Mouse (Mus musculus) urinary bladder, adult 2 months (tissue): ENCODE measurements at regions not wholly inside any gene's neighbourhood (a gene's known extent, or its start where the extent isn't known, plus 50 kb on each side); places are given as distances from the start of the nearest gene placed in this dataset.
A peak's percentile ranks its signal among the peaks of the same experiment; 100 is the strongest.

ENCODE experiments used
- DNase-seq: peaks from one replicate; pipeline ENCODE4 v3.0.0; 2022; ENCODE audit warnings: low spot score

GRCm38 (mm10) chr10:118501571-118501970 lies 60.7 kb downstream of the Ifng start:
- no peak for DNase-seq

DNA sequence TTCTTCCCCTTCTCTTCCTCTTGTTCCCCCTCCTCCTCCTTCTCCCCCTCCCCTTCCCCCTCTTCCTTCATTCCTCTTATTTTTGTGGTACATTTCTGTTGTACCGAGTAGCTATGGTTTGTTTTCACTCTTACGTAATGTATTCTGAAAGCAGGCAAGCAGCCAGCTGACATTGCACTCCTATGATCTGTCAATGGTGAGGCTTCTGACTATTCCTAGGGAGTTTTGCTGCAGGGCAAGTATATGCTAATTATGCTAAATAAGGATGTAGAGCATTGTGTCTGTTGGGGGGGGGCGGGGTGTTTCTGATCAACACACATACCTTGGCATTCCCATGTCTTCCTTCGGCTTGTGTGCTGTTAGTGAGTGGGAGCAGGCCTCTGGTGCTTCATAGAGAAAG lies 64.0 kb downstream of the Ifng start:
- no peak for DNase-seq

- no peak for DNase-seq
Observed at GRCm38 (mm10) chr10:118506154-118506553, 65.3 kb downstream of the Ifng start.

DNA sequence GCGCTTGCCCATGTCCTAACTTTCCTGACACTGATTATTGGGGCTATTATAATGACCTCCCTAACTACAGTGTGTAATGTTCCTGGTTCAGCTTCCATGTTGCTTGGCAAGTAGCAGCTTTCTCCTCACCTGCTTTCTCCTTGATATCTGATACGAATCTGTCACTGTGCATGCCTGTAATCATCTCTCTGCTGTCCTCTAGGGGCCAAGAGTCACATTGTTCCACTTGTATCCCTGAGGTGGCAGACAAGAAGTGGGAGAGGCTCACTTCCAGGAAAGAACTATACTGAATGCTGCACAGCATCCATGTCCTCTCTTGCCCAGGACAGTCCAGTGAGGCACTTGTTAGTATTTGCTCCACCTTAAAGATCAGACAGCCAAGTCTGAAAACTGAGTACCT lies 66.8 kb downstream of the Ifng start:
- no peak for DNase-seq

DNA sequence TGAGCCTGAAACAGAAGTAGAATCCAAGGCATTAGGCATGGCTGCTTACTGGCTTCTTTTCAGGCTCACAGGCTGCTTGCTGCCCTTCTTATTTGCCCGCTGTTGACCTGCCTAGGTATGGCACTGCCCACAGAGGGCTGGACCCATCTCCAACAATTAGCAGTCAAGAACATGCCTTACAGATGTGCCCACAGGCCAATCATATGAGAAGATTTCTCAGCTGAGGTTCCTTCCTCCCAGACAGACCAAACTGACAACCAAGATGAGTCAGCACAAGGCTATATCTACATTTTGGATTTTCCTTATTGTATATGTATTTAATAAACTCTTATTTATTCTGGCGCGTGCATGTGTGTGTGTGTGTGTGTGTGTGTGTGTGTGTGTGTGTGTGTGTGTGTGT lies 76.0 kb downstream of the Ifng start:
- no peak for DNase-seq

- DNase-seq = no peak
Observed at GRCm38 (mm10) chr10:118517995-118518394, 77.1 kb downstream of the Ifng start.

DNA sequence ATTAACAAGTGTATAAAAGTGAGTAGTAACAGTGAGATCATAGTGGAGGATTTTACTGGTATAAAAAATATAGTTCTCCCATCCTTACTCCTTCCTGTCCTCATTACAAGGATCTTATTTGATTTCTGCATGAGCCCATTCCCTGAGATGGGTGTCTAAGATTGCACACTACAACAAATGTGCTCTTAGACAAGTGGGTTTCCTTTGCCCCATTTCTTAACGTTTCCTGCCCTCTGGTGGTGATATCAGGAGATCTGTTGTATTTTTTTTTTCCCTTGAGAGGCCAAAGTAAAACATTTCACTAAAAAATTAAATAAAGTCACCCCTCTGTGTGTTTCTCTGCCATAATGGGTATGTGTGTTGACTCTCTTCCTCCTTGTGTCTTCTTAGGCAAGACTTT lies 105.1 kb downstream of the Ifng start:
- no peak for DNase-seq

DNA sequence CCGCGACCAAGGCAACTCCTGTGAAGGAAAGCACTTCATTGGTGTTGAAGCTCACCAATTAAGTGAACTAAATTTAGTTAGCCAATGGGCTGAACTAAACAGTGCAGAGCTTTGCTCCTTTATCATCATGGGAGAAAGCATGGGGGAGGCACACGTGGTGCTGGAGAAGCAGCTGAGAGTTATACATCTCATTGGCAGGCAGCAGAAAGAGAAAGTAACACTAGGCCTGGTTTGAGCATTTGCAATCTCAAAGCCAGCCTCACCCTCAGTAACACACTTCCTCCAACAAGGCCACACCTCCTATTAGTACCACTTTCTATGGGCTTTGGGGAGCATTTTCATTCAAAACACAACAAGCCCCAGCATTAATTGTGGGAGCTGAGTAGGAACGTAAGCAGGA lies 109.4 kb downstream of the Ifng start:
- no peak for DNase-seq

DNA sequence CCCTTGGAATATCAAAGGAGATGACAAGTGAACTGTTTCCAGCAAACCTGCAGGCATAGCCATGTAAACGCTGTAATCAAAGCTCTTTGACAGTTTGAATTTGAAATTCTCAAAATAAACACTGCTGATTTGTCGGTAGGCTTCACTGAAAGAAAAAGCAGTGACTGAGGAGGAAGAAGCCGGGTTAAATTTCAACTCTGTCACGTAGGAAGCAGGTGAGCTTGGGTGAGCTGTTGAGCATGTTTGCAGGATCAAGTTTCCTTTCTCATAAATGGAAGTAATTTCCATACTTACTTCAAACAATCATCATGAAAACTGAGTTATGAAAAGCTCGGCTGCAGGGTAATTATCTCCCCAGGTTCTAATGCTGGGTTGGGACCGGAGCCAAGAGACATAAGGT lies 118.0 kb downstream of the Ifng start:
- DNase-seq = no peak

DNA sequence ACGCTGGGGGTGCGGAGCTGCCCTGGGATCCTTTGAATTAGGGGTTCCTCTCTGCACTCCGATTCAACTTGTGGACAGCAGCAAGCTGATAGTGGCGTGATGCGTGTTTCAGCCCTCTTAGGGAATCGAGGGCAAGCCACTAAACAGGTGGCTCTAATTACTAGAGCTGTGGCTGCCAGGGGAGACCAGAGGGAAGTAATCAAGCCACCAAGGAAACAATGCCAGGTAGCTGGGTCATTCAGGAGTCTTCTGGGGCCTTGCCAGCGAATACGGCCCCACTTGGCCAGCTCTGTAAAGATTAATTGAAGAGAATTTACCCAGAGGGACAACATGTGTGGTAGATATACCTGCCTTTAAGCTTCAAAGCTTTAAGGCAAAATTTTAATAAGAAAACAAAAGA lies 123.2 kb downstream of the Ifng start:
- no peak for DNase-seq

- DNase-seq = peak; percentile 36
Observed at GRCm38 (mm10) chr10:118564528-118565268, 123.9 kb downstream of the Ifng start.

GRCm38 (mm10) chr10:118568617-118569016 lies 127.8 kb downstream of the Ifng start:
- no peak for DNase-seq

DNA sequence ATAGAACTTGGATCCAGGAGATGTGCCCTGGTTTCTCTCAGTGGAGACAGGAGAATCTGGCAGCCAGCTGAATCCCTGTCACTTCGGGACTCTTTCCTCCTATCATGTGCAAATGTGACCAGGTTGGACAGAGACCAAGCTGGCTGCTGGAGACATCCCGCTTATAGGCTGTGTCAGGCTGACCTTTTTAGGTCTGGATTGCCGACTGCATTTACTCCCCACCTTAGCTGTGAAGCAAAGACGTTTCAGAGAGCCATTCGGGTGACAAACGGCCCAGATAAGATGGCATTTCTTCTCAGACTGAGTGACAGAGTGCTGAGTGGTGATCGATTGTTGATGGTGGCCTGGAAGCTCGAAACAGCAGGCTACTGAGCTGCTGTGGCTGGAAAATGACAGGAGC lies 128.6 kb downstream of the Ifng start:
- DNase-seq = no peak

DNA sequence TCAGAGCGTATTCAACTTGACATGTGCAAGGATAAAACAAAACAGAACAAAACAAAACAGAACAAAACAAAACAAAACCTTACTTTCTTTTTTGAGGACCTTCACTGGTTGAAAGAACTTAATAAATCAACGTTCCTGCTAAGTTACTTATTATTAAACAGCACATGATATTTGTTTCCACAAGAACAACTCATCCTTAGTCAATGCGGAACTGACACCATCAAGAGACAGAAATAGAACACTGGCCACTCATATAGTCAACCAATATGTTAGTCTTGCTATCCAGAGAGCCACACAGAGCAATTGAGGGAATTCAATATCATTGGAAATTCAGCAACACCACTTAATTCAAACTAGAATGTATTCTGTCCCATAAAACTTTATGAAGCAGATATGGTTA lies 132.4 kb downstream of the Ifng start:
- DNase-seq = no peak

GRCm38 (mm10) chr10:118575570-118575969 lies 134.7 kb downstream of the Ifng start:
- no peak for DNase-seq

- no peak for DNase-seq
Observed at GRCm38 (mm10) chr10:118581376-118581775, 140.5 kb downstream of the Ifng start.

- no peak for DNase-seq
Observed at GRCm38 (mm10) chr10:118585821-118586220, 145.0 kb downstream of the Ifng start.

GRCm38 (mm10) chr10:118588198-118588597 lies 147.4 kb downstream of the Ifng start:
- DNase-seq = no peak

- peak; percentile 44 for DNase-seq
Observed at GRCm38 (mm10) chr10:118592648-118593368, 152.0 kb downstream of the Ifng start.

DNA sequence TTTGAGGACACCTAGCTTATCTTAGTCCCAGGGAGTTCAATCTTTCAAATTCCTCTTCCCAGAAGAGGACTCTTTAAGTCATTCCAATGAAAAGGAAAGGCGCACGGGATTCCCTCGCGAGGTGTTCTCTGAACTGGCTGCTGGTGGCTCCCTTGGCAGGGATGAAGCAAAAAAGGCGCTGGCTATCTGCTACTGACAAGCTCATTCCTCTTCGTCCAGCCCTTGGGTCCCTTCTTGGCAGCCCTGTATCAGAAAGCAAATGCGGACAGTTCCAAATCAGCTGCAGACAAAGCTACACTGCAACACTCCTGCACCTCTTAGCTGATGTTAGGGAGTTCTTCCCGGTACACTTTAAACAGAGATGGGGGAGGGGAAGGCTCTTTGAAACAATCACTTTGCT lies 155.4 kb downstream of the Ifng start:
- no peak for DNase-seq

DNA sequence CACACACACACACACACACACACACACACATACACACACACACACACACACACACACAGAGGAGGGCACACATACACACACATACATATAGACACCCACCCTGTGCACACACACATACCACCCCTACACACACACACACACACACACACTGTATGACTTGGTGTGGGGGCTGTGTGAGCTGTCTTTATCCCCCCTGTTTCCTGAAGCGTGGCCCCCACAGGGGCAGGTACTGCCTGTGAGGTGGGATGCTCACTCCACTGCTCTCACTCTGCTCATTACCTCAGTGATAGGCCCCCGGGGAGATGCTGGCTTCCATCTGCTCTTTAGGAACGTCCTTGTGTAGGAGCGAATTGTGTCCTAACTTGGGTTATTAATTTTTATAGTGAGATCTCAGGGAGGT lies 157.7 kb downstream of the Ifng start:
- DNase-seq = no peak

DNA sequence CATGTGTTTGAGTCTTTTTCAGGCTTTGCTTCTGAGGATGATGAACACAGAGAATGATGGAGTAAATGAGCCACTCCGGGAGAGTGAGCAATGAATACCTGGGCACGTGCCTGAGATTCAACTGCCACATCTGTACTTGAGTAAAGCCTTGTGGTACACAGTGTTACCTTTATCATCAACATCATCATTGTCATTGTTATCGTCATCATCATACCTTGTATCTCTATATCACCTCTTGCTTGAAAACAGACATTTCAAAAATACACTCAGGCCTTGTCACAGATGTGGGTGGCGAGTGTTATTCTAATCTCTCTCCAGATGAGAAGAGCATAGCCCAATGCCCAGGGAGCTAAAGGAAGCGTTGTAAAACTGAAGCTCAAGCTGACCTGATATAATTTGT lies 158.4 kb downstream of the Ifng start:
- no peak for DNase-seq

- no peak for DNase-seq
Observed at GRCm38 (mm10) chr10:118599610-118600009, 158.8 kb downstream of the Ifng start.

- no peak for DNase-seq
Observed at GRCm38 (mm10) chr10:118602922-118603321, 162.1 kb downstream of the Ifng start.
